Mouse (Mus musculus): ENCODE measurements at regions not wholly inside any gene's neighbourhood (a gene's known extent, or its start where the extent isn't known, plus 50 kb on each side); places are given as distances from the start of the nearest gene placed in this dataset.

GRCm38 (mm10) chr16:55435139-55435968 lies 137.6 kb upstream of the Zpld1 start:
- ATAC-seq, result no peak

- ATAC-seq, result no peak
Measured at GRCm38 (mm10) chr16:55421569-55422342, 124.0 kb upstream of the Zpld1 start.

GRCm38 (mm10) chr16:55420876-55421568 lies 123.2 kb upstream of the Zpld1 start:
- no peak for ATAC-seq

DNA sequence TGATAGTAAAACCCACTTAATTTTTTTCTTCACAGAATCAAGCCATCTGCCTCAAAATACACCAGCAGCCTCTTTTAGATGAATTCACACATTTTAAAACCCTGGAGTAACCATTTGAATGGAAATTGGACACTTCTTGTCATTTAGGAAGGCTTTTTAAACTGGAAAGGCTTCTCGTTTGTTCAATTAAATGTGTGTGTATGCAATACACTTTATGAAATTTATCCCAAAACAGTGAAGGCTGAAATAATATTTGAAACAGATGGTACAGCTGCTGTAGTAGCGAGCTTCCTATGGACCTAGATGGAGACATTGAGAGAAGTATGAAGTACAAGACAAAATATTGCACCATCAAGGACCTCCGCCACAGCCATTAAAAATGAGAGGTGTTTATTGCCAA lies 121.1 kb upstream of the Zpld1 start:
- no peak for ATAC-seq

GRCm38 (mm10) chr16:55400818-55401217 lies 103.0 kb upstream of the Zpld1 start:
- ATAC-seq, result no peak

DNA sequence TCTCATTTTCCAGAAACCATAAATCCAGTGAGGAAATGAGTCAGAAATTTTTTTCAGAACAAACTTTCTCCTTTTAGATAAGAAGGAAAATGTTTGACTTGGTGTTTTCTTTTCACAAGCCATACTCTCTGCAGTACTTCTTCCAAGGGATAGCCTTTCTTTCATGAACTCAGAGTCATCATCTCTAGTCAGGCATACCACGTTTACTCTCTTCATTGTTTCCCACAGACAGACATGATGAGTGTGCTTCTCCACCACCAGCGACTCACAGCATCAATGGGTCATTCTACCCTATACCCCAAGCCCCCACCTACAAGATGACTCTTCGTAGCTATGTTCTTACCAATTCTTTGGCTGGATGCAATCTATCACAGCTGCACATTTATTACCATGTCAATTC lies 97.1 kb upstream of the Zpld1 start:
- ATAC-seq, result no peak

- no peak for ATAC-seq
Measured at GRCm38 (mm10) chr16:55390400-55390799, 92.6 kb upstream of the Zpld1 start.

GRCm38 (mm10) chr16:55379996-55380395 lies 82.2 kb upstream of the Zpld1 start:
- ATAC-seq, result no peak

DNA sequence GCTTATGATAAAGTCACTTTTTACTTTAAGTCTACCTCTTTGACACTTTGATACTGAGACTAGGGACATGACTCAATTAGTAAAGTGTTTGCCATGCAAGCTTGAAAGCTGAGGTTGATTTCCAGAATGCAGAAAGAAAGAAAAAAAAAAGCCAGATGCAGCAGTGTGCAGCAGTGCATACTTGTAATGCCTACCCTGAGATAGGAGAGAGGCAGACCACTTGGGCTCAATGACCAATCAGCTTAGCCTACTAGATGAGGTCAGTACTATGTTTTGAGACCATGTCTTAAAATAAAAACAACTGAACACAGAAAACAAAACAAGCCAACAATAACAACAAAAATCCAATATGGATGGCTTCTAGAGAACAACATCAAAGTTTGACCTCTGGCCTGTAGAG lies 81.4 kb upstream of the Zpld1 start:
- no peak for ATAC-seq

DNA sequence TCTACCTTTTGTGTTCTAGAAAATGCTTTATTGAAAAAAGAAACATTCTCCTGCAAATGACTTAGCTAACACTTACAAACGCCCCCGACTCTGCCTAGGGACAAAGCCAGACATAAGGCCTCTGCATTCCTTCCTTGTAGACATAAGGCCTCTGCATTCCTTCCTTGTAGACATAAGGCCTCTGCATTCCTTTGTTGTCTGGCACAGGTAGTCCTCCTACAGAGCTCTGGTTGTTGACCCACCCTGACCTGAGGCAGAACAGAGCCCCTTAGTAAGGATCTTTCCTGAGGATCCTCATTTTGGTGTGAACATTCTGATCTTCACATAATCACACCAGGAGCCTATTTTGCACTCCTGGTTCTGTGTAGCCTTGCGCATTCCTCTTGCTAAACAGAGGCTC lies 80.9 kb upstream of the Zpld1 start:
- no peak for ATAC-seq

DNA sequence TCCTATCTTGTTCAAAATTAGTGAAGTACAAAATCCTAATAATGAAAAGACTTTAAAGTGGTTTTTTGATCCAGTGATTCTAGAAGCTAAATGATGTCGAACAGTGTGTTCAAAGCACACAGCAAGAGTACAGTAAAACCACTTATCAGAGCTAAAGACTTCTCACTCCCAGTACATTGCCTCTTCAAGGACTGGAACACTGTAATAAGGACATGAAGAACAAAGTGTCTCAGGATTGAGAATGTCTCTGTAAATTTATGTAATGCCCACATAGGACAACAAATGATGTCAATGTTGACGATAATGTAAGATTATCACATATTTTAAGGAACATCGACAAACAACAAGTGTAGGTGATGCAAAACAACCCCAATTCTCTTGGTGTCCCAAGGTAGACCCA lies 78.1 kb upstream of the Zpld1 start:
- ATAC-seq, result no peak

- ATAC-seq, result no peak
Measured at GRCm38 (mm10) chr16:55357686-55358085, 59.9 kb upstream of the Zpld1 start.

DNA sequence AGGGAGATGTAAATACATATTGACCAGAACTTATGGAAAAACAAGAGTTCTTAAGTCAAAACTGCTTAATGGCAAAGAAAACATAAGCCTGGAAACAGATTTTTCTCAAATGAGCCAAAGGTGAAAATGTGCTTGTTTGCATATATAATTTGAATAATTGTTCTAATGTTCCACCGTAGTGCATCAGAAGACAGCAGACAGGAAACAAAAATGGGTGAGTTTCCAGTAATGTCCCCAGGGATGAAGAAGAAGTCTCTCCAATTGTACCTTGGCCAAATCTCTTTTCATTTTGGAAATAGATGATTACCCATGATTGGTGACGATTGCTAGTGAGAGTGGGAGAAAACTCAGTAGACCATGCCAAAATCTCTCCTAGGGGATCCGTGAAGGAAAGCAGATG lies 58.3 kb upstream of the Zpld1 start:
- no peak for ATAC-seq
